Mouse (Mus musculus) stomach, embryonic 14.5 days (tissue): ENCODE results near the gene Snx32. TPM values are rescaled to one million over a fixed set of nuclear protein-coding genes. Genes with fewer than 3 reads are reported as not detected.

Source experiments
- polyA plus RNA-seq: library from polyadenylated mRNA; unstranded; fragments of >200 nt; fragmentation: Nextera tagmentation; extraction: Ambion mirVana; gene quantifications from 2 replicates; pipeline ENCODE4 v1.2.1, GENCODE M21; 2014

Gene Snx32
- polyA plus RNA-seq, 1 experiment from 2014 or later: 13.0 TPM

Other genes starting within 250 kb of the Snx32 start
- gene Pacs1, start 237.4 kb downstream of the Snx32 start, polyA plus RNA-seq: 23.5 and 23.7 TPM in 2 replicates
- 325 and 343 TPM in 2 replicates for gene Sf3b2, start 215.1 kb downstream of the Snx32 start, polyA plus RNA-seq
- gene Gal3st3, start 212.2 kb downstream of the Snx32 start, polyA plus RNA-seq: 3.1 and 3.3 TPM in 2 replicates
- not detected in 2 replicates for gene Catsper1, start 174.8 kb downstream of the Snx32 start, polyA plus RNA-seq
- 0.78 and 1.5 TPM in 2 replicates for gene Cst6, start 161.0 kb downstream of the Snx32 start, polyA plus RNA-seq
- 44.3 and 45.9 TPM in 2 replicates for gene Eif1ad, start 143.8 kb downstream of the Snx32 start, polyA plus RNA-seq
- 434 and 456 TPM in 2 replicates for gene Banf1, start 143.4 kb downstream of the Snx32 start, polyA plus RNA-seq
- gene Sart1, start 121.8 kb downstream of the Snx32 start, polyA plus RNA-seq: 56.3 and 65.0 TPM in 2 replicates
- 2.0 TPM in 1 of 2 replicates, not detected in the other for gene Tsga10ip, start 108.0 kb downstream of the Snx32 start, polyA plus RNA-seq
- 191 and 198 TPM in 2 replicates for gene Drap1, start 85.6 kb downstream of the Snx32 start, polyA plus RNA-seq
- 35.8 and 39.2 TPM in 2 replicates for gene AI837181, start 85.4 kb downstream of the Snx32 start, polyA plus RNA-seq
- not detected in 2 replicates for gene Fosl1, start 63.0 kb downstream of the Snx32 start, polyA plus RNA-seq
- gene Ccdc85b, start 52.6 kb downstream of the Snx32 start, polyA plus RNA-seq: 6.8 and 7.8 TPM in 2 replicates
- gene Fibp, start 49.9 kb downstream of the Snx32 start, polyA plus RNA-seq: 126 and 130 TPM in 2 replicates
- gene Ctsw, start 42.0 kb downstream of the Snx32 start, polyA plus RNA-seq: 1.5 and 2.3 TPM in 2 replicates
- gene Efemp2, start 36.6 kb downstream of the Snx32 start, polyA plus RNA-seq: 177 and 179 TPM in 2 replicates
- 41.2 and 46.6 TPM in 2 replicates for gene Mus81, start 22.1 kb downstream of the Snx32 start, polyA plus RNA-seq
- 2,904 and 2,937 TPM in 2 replicates for gene Cfl1, start 20.1 kb downstream of the Snx32 start, polyA plus RNA-seq
- 0.25 and 0.42 TPM in 2 replicates for gene 1700020D05Rik, start 6.8 kb downstream of the Snx32 start, polyA plus RNA-seq
- 11.2 and 11.5 TPM in 2 replicates for gene Ovol1, start 50.1 kb upstream of the Snx32 start, polyA plus RNA-seq
- 5.5 and 6.1 TPM in 2 replicates for gene Ap5b1, start 57.5 kb upstream of the Snx32 start, polyA plus RNA-seq
- 113 and 119 TPM in 2 replicates for gene Rnaseh2c, start 91.3 kb upstream of the Snx32 start, polyA plus RNA-seq
- gene Kat5, start 99.7 kb upstream of the Snx32 start, polyA plus RNA-seq: 30.5 and 37.0 TPM in 2 replicates
- gene Rela, start 126.9 kb upstream of the Snx32 start, polyA plus RNA-seq: 49.0 and 52.2 TPM in 2 replicates
- 15.2 and 19.4 TPM in 2 replicates for gene Sipa1, start 153.2 kb upstream of the Snx32 start, polyA plus RNA-seq
- gene Map3k11, start 178.2 kb upstream of the Snx32 start, polyA plus RNA-seq: 20.0 and 21.5 TPM in 2 replicates
- gene Pcnx3, start 178.4 kb upstream of the Snx32 start, polyA plus RNA-seq: 29.8 and 32.1 TPM in 2 replicates
- gene Kcnk7, start 193.8 kb upstream of the Snx32 start, polyA plus RNA-seq: 0.62 and 0.84 TPM in 2 replicates
- gene Ehbp1l1, start 215.8 kb upstream of the Snx32 start, polyA plus RNA-seq: 36.7 and 37.4 TPM in 2 replicates
- gene Fam89b, start 219.1 kb upstream of the Snx32 start, polyA plus RNA-seq: 92.4 and 98.4 TPM in 2 replicates
- gene Ltbp3, start 230.4 kb upstream of the Snx32 start, polyA plus RNA-seq: 33.8 and 35.2 TPM in 2 replicates